ENCODE assay signal across 7 mouse cellular contexts in genomic region chr8:85036718-85037365, GRCm38 (mm10). TPM values are rescaled to one million over a fixed set of nuclear protein-coding genes. Genes with fewer than 3 reads are reported as not detected.
DNase-seq lines count a peak whose midpoint lies in the region; ATAC-seq lines count a peak whose summit lies in the region.

TSS of gene Tnpo2 (plus strand) at chr8:85036915.

- H3K36me3 ChIP-seq in embryonic facial prominence, embryonic 11.5 days (replicated peaks; ENCODE audit: control insufficient read depth, insufficient read depth, low read depth, low read length): peaks cover 4% of the 10 kb centered on the region
- peaks cover 52% of the 10 kb centered on the region for H3K36me3 ChIP-seq in limb, embryonic 10.5 days
- peaks cover 36% of the 10 kb centered on the region for H3K36me3 ChIP-seq in midbrain, embryonic 13.5 days

- H3K4me1 ChIP-seq in embryonic facial prominence, embryonic 11.5 days (ENCODE audit: control insufficient read depth, insufficient read depth, low read length): peaks cover 3% of the 10 kb centered on the region
- H3K4me1 ChIP-seq in limb, embryonic 10.5 days: peaks cover 34% of the 10 kb centered on the region
- peaks cover 36% of the 10 kb centered on the region for H3K4me1 ChIP-seq in midbrain, embryonic 13.5 days (replicated peaks)

- peak within 1 kb of the TSS; percentile 92 for H3K9ac ChIP-seq in embryonic facial prominence, embryonic 11.5 days (replicated peaks; ENCODE audit: low read length)
- peak within 1 kb of the TSS; percentile 91 for H3K9ac ChIP-seq in midbrain, embryonic 13.5 days (replicated peaks)

- H3K4me2 ChIP-seq in embryonic facial prominence, embryonic 11.5 days (ENCODE audit: low read depth, low read length): peak within 1 kb of the TSS; percentile 84
- peak within 1 kb of the TSS; percentile 91 for H3K4me2 ChIP-seq in midbrain, embryonic 13.5 days (replicated peaks)

- DNase-seq in adrenal gland, postnatal 14 days: peak; percentile 95
- peak; percentile 97 for DNase-seq in embryonic facial prominence, embryonic 11.5 days (ENCODE audit: low spot score)
- DNase-seq in kidney, adult 11 months: peak; percentile 95
- DNase-seq in limb, embryonic 10.5 days (ENCODE audit: low spot score): peak; percentile 92
- DNase-seq in spleen, adult 12 weeks (ENCODE audit: low spot score): peak; percentile 80

- peak within 1 kb of the TSS; percentile 83 for H3K4me3 ChIP-seq in embryonic facial prominence, embryonic 11.5 days (ENCODE audit: low read depth, low read length)
- H3K4me3 ChIP-seq in limb, embryonic 10.5 days: peak within 1 kb of the TSS; percentile 81
- peak within 1 kb of the TSS; percentile 83 for H3K4me3 ChIP-seq in midbrain, embryonic 13.5 days (replicated peaks)

- no peaks in the 10 kb centered on the region for H3K27me3 ChIP-seq in embryonic facial prominence, embryonic 11.5 days (ENCODE audit: control insufficient read depth, insufficient read depth, low read length)
- H3K27me3 ChIP-seq in limb, embryonic 10.5 days (ENCODE audit: low read depth, poor library complexity, severe bottlenecking): no peaks in the 10 kb centered on the region
- no peaks in the 10 kb centered on the region for H3K27me3 ChIP-seq in midbrain, embryonic 13.5 days

- peak; percentile 84 for ATAC-seq in embryonic facial prominence, embryonic 11.5 days (replicated peaks; ENCODE audit: insufficient number of reproducible peaks, low FRiP score, low TSS enrichment, low read depth)
- peak; percentile 68 for ATAC-seq in granulocyte monocyte progenitor cell, adult 5-6 weeks (replicated peaks; ENCODE audit: poor library complexity, severe bottlenecking)
- peak; percentile 88 for ATAC-seq in midbrain, embryonic 13.5 days

- under 1% methylated on average over 52 of the region's 59 CpGs for WGBS in embryonic facial prominence, embryonic 11.5 days
- 1% methylated on average over 59 of the region's 59 CpGs for WGBS in limb, embryonic 10.5 days
- under 1% methylated on average over 56 of the region's 59 CpGs for WGBS in midbrain, embryonic 13.5 days

- H3K27ac ChIP-seq in embryonic facial prominence, embryonic 11.5 days (replicated peaks; ENCODE audit: low read depth, low read length): peak within 1 kb of the TSS; percentile 99
- H3K27ac ChIP-seq in limb, embryonic 10.5 days: peak within 1 kb of the TSS; percentile 99
- H3K27ac ChIP-seq in midbrain, embryonic 13.5 days: peak within 1 kb of the TSS; percentile 99

- no peaks in the 10 kb centered on the region for H3K9me3 ChIP-seq in embryonic facial prominence, embryonic 11.5 days (replicated peaks; ENCODE audit: control insufficient read depth, low read length)
- H3K9me3 ChIP-seq in limb, embryonic 10.5 days (replicated peaks): no peaks in the 10 kb centered on the region
- H3K9me3 ChIP-seq in midbrain, embryonic 13.5 days: no peaks in the 10 kb centered on the region

RNA-seq across cellular contexts. Expression of gene Tnpo2, which starts in this region (rescaled TPM):
- 65.9 and 67.8 TPM in 2 replicates for total RNA-seq in adrenal gland, postnatal 14 days (2021)
- polyA plus RNA-seq in embryonic facial prominence, embryonic 11.5 days (2014; fragmentation: Nextera tagmentation; extraction: Ambion mirVana): 17.0 and 20.5 TPM in 2 replicates
- 19.6 and 25.0 TPM in 2 replicates for total RNA-seq in granulocyte monocyte progenitor cell, adult 5-6 weeks (2014; fragmentation: Nextera tagmentation)
- total RNA-seq in granulocyte monocyte progenitor cell, adult 5-6 weeks (2017): 21.5 and 26.8 TPM in 2 replicates
- polyA plus RNA-seq in limb, embryonic 10.5 days (2016; fragmentation: Nextera tagmentation; extraction: Ambion mirVana): 28.1 and 28.4 TPM in 2 replicates
- 51.7 and 56.8 TPM in 2 replicates for polyA plus RNA-seq in midbrain, embryonic 13.5 days (2015; fragmentation: Nextera tagmentation; extraction: Ambion mirVana)

Comparison
In these comparisons a context has a peak if more than half of its experiments do, and no peak if none do; other contexts are left out.
1. Peak in every context shown above with its lines: DNase-seq, ATAC-seq, H3K4me3 ChIP-seq and H3K27ac ChIP-seq.